In genomic region chr13:56438211-56439075, GRCm38 (mm10) we compare ENCODE assay signal across 9 mouse cellular contexts. TPM values are rescaled to one million over a fixed set of nuclear protein-coding genes. Genes with fewer than 3 reads are reported as not detected.
DNase-seq lines count a peak whose midpoint lies in the region; ATAC-seq lines count a peak whose summit lies in the region.
"Had no signal": no experiment of that assay in that cellular context is flagged by ENCODE, and none has a peak within 500 bp of the region (broad histone marks: within the 10 kb centered on the region; RNA-seq: fewer than 3 reads in every experiment).

TSS of gene Slc25a48 (plus strand) at chr13:56438355.

- H3K27ac ChIP-seq in embryonic facial prominence, embryonic 11.5 days (replicated peaks; ENCODE audit: low read depth, low read length), result no peak within 1 kb of the TSS
- H3K27ac ChIP-seq in limb, embryonic 10.5 days, result 0 out of 2 replicates have a peak within 1 kb of the TSS, but pooled peaks have one; percentile 25
- no peak within 1 kb of the TSS for H3K27ac ChIP-seq in midbrain, embryonic 10.5 days (replicated peaks)

- H3K36me3 ChIP-seq in embryonic facial prominence, embryonic 11.5 days (replicated peaks; ENCODE audit: control insufficient read depth, insufficient read depth, low read depth, low read length), result no peaks in the 10 kb centered on the region
- no peaks in the 10 kb centered on the region for H3K36me3 ChIP-seq in limb, embryonic 10.5 days
- H3K36me3 ChIP-seq in midbrain, embryonic 10.5 days, result no peaks in the 10 kb centered on the region

- WGBS in embryonic facial prominence, embryonic 11.5 days, result 4% methylated on average over 51 of the region's 51 CpGs
- WGBS in limb, embryonic 10.5 days, result 3% methylated on average over 51 of the region's 51 CpGs
- 5% methylated on average over 51 of the region's 51 CpGs for WGBS in midbrain, embryonic 10.5 days

- H3K9me3 ChIP-seq in embryonic facial prominence, embryonic 11.5 days (replicated peaks; ENCODE audit: control insufficient read depth, low read length), result no peaks in the 10 kb centered on the region
- no peaks in the 10 kb centered on the region for H3K9me3 ChIP-seq in limb, embryonic 10.5 days (replicated peaks)
- no peaks in the 10 kb centered on the region for H3K9me3 ChIP-seq in midbrain, embryonic 10.5 days (replicated peaks)

- peaks cover 43% of the 10 kb centered on the region for H3K27me3 ChIP-seq in embryonic facial prominence, embryonic 11.5 days (ENCODE audit: control insufficient read depth, insufficient read depth, low read length)
- H3K27me3 ChIP-seq in limb, embryonic 10.5 days (ENCODE audit: low read depth, poor library complexity, severe bottlenecking), result peaks cover 74% of the 10 kb centered on the region
- peaks cover 74% of the 10 kb centered on the region for H3K27me3 ChIP-seq in midbrain, embryonic 10.5 days (ENCODE audit: low read depth, poor library complexity, severe bottlenecking)

- peaks cover 6% of the 10 kb centered on the region for H3K4me1 ChIP-seq in embryonic facial prominence, embryonic 11.5 days (ENCODE audit: control insufficient read depth, insufficient read depth, low read length)
- H3K4me1 ChIP-seq in limb, embryonic 10.5 days, result peaks cover 25% of the 10 kb centered on the region
- peaks cover 29% of the 10 kb centered on the region for H3K4me1 ChIP-seq in midbrain, embryonic 10.5 days

- H3K4me3 ChIP-seq in embryonic facial prominence, embryonic 11.5 days (ENCODE audit: low read depth, low read length), result peak within 1 kb of the TSS; percentile 29
- peak within 1 kb of the TSS; percentile 51 for H3K4me3 ChIP-seq in limb, embryonic 10.5 days
- peak within 1 kb of the TSS; percentile 48 for H3K4me3 ChIP-seq in midbrain, embryonic 10.5 days

- H3K4me2 ChIP-seq in embryonic facial prominence, embryonic 11.5 days (ENCODE audit: low read depth, low read length), result peak within 1 kb of the TSS; percentile 60

- DNase-seq in heart, adult 18-20 months, result peak; percentile 31 to 33
- DNase-seq in heart, adult 8-10 months (ENCODE audit: low spot score), result no peak
- DNase-seq in embryonic facial prominence, embryonic 11.5 days (ENCODE audit: low spot score), result peak; percentile 34
- DNase-seq in heart, postnatal 4 days, result peak; percentile 27
- peak; percentile 65 for DNase-seq in limb, embryonic 10.5 days (ENCODE audit: low spot score)
- peak; percentile 37 for DNase-seq in midbrain, embryonic 10.5 days (ENCODE audit: low spot score)
- DNase-seq in spleen, postnatal 4 days (ENCODE audit: low spot score in 2 of 2), result no peak
- no peak for DNase-seq in cerebellum, adult 8-10 months

- ATAC-seq in embryonic facial prominence, embryonic 11.5 days (replicated peaks; ENCODE audit: insufficient number of reproducible peaks, low FRiP score, low TSS enrichment, low read depth), result no peak

- peak within 1 kb of the TSS; percentile 41; the same call in 1 of the 2 replicates for H3K9ac ChIP-seq in embryonic facial prominence, embryonic 11.5 days (replicated peaks; ENCODE audit: low read length)

RNA-seq across cellular contexts. Expression of gene Slc25a48, which starts in this region (rescaled TPM):
- under 1 TPM; 0.07 to 0.15 TPM for total RNA-seq in heart, adult 18-20 months (2021)
- total RNA-seq in heart, adult 8-10 months (2022), result under 1 TPM in 1 of 4 experiments, not detected in 3; 0.26 TPM
- 0.08 TPM in 1 of 2 replicates, not detected in the other for polyA plus RNA-seq in embryonic facial prominence, embryonic 11.5 days (2014; fragmentation: Nextera tagmentation; extraction: Ambion mirVana)
- under 1 TPM in 1 of 2 experiments, not detected in 1; 0.07 TPM for total RNA-seq in heart, postnatal 4 days (2021)
- not detected in 2 replicates for polyA plus RNA-seq in limb, embryonic 10.5 days (2016; fragmentation: Nextera tagmentation; extraction: Ambion mirVana)
- polyA plus RNA-seq in midbrain, embryonic 10.5 days (2016; fragmentation: Nextera tagmentation; extraction: Ambion mirVana), result not detected in 2 replicates
- total RNA-seq: CH12.LX had no signal

Comparison
In these comparisons a context has a peak if more than half of its experiments do, and no peak if none do; other contexts are left out.
1. Peak in DNase-seq in heart, adult 18-20 months; RNA of the gene not detected or under 1 TPM.
2. Peak in DNase-seq, H3K4me3 ChIP-seq, H3K9ac ChIP-seq and H3K4me2 ChIP-seq in embryonic facial prominence, embryonic 11.5 days; RNA of the gene not detected or under 1 TPM.
3. Peak in DNase-seq in heart, postnatal 4 days; RNA of the gene not detected or under 1 TPM.
4. Peak in DNase-seq, H3K4me3 ChIP-seq and H3K27ac ChIP-seq in limb, embryonic 10.5 days; RNA of the gene not detected or under 1 TPM.
5. Peak in DNase-seq and H3K4me3 ChIP-seq in midbrain, embryonic 10.5 days; RNA of the gene not detected or under 1 TPM.